Mouse (Mus musculus) right cerebral cortex, postnatal 14 days (tissue): ENCODE measurements around the gene Cep95.
"Not testable (repeated sequence)": the region's sequence is repeated elsewhere in the genome, so short reads cannot be mapped to it uniquely, and the experiment has no call there.

Experiments used
- DNase-seq: peaks from one replicate; pipeline ENCODE4 v3.0.0; 2022

The Cep95 gene

DNA sequence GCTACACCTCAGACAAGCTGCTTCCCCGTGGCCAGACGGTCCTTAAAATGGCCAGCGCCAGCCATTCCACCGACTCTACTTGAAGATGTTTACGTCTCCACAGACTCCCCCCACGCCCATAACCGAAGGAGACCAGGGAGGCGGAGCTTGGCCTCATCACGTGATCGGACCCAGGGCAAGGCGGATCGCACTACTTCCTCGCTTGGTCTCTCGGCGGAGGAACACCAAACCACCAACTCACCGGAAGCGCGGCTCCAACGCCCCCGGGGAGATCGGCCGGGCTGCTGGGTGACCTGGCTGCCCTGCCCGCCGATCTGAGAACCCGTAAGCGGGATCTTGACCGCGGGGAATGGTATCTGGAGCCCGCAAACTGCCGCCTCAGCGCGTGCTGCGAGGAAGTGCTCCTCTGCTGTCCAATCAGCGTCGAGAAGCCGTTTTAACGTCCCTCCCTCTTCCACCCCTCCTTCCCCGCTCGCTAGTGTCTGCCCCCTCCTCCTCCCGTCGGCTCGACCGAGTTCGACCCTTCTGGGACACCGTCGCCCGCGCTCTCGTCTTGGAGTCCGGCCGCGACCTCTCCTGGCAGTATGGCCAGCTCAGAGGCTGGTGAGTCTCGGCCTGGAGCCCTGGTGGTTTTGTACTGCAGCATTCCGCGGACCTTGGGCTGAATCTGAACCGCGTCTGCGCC lies at the start of gene Cep95, which contains the start of gene Ddx5:
TSS of gene Cep95 (plus strand) at position 478 of the 685 bp plus-strand sequence.
TSS of gene Ddx5 (minus strand) at position 411 of the 685 bp plus-strand sequence.
- peak; percentile 93 for DNase-seq

DNA sequence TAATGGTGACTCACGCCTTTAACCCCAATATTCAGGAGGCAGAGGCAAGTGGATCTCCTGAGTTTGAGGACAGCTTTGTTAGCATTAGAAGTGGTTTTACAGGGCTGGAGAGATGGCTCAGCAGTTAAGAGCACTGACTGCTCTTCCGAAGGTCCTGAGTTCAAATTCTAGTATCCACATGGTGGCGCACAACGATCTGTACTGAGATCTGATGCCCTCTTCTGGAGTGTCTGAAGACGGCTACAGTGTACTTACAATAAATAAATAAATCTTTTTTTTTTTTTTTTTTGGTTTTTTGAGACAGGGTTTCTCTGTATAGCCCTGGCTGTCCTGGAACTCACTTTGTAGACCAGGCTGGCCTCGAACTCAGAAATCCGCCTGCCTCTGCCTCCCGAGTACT lies 48.3 kb upstream of the Cep95 start:
- not testable (repeated sequence) for DNase-seq

DNA sequence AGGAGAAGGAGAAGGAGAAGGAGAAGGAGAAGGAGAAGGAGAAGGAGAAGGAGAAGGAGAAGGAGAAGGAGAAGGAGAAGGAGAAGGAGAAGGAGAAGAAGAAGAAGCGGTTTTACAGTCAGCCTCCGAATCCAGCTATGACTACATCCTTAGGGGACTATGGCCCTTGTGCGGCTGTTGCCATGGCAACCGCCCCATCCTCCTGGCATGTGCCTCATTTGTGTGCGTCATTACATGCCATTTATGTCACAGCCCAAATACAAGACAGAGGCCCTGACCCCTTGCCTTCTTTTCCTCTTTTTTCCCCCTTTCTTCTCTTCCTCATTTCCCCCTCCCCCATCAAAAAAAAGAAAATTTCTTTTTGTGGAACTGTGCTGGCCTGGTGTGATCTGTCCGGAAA lies 47.8 kb upstream of the Cep95 start:
- peak; percentile 52 for DNase-seq

DNA sequence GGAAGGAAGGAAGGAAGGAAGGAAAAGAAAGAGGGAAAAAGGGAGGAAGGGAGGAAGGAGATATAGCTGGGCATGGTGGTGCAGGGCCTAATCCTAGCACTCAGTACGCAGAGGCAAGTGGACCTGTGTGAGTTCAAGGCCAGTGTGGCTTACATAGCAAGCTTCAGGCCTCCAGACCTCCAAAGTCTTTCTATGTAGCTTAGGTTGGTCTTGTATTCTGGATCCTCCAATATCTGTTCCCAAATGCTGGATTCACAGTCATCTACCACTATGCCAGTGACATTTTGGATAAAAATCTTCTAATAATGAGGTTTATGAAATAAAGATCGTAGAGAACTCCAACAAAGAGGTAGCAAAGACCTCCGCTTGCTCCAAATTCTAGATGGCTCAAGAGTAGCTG lies 47.2 kb upstream of the Cep95 start:
- DNase-seq: no peak

DNA sequence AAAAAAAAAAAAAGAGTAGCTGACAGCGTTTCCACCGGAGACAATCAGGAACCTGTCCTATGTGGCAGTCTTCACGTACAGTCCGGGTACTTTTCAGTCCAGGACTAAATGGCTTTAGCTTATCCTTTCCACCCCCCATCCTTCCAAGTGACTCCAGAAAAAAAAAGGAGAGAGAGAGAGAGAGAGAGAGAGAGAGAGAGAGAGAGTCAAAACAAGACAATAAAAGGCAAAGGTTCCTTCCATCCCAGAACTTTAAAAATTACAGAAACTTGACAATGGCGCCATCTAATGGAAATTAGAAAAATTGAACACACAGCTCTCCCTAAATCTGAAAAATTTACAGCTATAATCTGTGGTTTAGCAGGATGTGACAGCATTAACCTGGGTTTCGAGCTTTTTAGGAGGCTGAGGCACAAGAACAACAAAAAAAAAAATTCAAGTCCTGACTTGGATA lies 46.6 kb upstream of the Cep95 start:
- DNase-seq: no peak

DNA sequence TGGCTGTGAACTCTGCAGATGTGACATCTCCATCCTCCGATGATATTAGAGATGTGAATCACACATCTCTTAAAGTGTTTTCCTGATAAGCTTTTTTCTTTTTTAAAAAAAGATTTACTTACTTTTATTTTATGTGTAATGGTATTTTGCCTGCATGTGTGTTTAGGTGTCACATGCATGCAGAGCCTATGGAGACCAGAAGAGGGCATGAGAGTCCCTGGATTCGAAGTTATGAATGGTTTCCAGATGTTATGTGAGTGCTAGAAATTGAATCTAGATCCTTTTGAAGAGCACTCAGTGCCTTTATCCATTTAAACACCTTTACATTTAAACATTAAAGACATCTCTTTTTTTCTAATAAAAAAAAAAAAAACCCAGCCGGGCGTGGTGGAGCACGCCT lies 44.1 kb upstream of the Cep95 start:
- DNase-seq: no peak

DNA sequence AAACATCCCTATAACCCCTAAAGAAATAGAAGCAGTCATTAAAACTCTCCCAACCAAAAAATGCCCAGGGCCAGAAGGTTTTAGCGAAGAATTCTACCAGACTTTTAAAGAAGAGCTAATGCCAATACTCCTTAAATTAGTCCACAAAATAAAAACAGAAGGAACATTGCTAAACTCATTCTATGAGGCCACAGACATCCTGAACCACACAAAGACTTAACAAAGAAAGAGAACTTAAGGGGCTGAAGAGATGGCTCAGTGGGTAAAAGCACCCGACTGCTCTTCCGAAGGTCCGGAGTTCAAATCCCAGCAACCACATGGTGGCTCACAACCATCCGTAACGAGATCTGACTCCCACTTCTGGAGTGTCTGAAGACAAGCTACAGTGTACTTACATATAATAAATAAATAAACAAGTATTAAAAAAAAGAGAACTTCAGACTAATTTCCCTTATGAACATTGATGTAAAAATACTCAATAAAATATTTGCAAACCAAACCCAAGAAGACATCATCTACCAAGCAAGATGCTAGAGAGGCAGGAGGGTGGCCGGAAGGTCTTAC lies 39.4 kb upstream of the Cep95 start:
- DNase-seq: not testable (repeated sequence)

DNA sequence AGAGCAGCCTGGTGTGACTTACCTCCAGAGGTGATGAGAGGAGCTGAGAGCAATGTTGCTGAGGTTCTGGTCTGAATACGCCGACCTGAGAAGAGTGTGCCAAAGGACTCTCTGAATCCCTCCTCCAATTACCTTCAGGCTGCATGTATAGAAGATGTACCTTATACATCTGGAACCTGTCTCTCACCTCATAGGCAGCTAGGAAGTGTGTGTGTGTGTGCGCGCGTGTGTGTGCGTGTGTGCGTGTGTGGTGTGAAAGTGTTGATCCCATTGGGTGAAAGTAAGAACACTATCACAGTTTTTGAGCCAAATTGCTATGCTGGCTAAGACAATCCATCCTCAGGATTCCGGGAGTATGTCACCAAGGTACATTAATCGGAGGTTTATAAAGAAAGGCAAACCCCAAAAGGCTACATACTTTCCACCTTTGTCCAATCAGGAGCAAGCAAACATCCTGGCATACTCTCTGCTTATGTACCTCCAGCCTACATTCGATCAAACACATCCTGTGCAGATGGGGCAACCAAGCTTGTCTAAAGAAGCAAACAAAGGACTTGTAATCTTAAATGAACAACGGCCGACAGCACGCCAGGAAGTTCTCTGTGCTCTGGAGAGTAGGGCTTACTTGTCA lies 38.8 kb upstream of the Cep95 start, which contains the start of gene Pecam1:
TSS of gene Pecam1 (minus strand) at position 508 of the 631 bp plus-strand sequence.
- DNase-seq: no peak

DNA sequence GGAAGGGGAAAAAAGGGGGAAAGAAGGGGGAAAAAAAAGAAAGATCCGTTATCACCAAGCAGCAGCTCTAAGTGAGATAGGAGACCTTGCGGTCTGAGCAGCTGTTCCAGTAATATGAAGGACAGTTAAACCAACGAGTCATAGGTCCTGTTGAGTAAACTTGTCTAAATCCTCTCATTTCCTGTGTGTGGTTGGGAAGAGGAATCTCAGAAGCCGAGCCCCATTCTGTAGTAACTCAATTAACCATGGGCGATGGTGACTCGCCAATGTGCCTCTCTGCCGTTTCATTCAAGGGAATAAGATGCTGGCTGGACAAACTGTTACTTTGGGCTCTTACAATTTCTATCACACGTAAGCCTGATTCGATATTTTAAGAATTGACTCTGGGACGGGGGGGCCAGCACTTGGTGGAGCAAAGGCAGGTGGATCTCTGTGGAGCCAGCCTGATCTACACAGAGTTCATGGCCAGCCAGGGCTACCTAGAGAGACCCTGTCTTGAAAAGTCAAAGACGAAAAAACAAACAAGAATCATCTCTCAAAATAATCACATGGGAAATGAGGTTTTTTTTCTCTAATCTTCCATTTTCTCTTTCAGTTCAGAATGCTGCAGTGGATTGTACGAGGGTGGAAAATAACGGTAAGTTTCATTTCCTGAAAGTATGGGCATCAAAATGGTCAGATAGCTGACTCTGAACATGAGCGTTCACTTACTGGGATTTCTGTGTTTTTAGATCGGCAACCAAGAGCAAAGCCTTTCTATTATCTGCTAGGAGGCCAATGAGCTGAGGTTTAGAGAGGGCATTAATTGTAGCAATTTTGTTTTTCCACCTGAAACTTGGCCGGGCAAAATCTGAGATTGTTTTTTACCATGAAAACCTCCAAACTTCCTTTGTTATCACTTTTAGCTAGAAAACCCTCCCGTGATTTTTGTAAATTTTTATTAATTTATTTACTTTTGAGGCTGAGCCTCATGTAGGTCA lies 37.7 kb upstream of the Cep95 start, which contains the start of gene Milr1:
TSS of gene Milr1 (plus strand) at position 188 of the 980 bp plus-strand sequence.
- DNase-seq: no peak

DNA sequence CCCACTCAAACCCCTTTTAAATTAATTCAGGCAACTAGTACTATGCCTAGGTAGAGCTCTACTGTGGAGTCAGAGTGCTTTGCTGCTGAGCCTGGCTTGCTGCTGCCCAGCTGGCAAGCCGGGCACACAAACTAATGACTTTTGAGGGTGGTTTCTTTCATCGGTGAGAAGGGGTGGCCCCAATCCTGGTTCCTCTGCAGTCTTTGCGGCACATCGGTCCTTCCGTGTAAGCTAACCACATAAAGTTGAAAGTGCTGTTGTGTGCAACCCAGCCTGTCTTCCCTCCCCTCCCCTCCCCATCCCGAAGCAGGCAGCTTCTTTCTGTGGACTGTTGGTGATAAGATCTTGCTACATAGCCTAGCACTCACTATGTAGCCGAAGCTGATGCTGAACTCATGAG lies 36.9 kb upstream of the Cep95 start:
- DNase-seq: no peak

DNA sequence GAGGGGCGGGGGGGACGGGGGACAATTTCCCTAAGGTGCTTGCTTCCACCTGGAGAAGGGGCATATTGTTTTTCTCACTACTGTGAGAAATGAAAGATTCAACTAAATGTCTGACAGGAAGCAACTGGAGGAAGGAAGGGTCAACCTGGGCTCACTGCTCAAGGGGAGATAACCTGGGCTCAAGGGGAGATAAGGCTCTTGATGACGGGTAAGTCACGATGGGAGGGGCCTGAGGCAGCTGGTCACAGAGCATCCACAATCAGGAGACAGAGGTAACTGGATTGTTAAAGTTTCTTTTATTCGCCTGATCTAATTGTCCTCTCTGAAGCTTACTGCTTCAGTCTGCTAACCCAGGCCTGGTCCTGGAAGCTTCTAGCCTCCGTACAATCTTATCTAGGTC lies 35.7 kb upstream of the Cep95 start:
- no peak for DNase-seq

DNA sequence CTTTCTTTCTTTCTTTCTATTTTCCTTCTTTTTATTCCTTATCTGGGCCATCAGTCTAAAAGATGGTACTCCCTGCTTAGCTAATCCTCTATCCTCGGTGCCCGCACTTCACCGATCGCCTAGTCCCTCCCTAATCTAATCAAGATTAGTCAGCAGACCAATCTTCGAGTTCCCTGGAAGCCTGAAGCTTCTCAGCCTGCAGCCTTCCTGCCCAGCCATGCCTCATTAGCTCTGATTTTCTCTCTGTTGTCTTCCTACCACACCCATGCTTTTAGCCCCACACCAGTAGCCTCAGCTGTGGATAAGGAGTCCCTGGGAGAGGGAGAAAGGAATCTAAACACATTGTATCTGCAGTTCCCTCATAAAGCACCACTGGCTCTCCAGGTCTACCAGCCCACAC lies 33.5 kb upstream of the Cep95 start:
- DNase-seq: no peak

DNA sequence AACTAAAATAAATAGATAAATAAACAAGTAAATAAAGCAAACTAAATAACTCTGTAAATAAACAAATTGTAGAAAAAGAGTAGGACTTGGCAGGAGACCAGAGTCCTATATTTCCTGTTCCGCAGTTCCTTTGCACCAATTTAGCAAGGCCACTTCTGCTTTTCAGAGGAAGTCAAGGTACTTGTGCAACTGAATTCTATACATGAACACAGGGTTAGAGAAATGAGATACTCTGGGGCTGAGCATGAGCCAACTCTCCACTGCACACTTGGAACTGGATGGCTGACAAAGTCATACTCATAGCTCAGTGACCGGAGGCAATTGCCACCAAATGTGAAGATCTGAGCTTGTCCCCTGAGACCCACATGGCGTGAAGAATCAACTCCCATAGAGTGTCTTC lies 30.0 kb upstream of the Cep95 start:
- DNase-seq: no peak

DNA sequence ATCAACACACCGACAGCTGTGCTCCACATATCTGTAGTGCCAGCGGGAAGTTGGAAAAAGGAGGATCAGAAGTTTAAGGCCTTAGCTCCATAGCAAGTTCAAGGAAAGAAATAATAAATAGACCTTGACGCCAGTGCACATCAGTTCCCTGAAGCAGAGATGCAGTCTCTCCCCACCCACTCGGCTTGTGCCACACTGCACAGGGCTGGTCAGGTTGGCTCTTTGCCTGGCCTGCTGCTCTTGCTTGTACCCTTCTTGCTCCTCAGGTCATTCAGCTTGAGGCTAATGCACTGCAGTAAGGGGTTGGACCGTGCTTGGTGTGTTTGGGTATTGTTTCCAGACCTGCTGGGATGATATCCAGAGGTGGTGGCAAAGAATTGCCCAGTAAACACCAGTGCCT lies 28.5 kb upstream of the Cep95 start:
- no peak for DNase-seq

DNA sequence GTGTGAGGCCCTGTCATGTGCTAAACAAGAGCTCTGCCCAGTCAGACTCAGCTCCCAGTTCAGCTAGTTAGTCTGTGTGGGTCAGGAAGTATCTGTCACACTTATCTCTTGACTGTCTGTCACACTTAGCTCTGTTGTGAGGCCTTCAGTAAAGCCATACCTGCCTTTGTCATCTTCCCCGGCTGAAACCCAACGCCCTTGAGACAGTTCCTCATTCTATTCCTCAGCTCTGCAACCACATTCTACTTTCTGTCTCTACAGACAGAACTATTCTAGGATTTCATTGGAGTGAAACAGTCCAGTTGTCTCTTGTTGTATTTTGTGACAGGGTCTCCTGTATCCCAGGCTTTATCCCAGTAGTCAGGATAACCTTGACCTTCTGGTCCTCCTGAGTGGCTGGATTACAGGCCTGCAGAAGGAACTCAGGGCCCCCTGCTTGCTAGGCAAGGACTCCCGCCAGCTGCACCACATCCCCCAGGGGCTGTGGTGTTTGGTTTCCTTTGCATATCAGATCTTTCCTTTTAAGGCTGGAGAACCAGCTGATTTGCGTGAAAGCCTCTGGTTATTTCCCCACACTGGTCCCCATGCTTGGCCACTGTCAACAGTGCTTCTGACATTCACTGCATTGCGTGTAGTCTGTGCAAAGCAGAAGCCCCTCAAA lies 26.8 kb upstream of the Cep95 start:
- no peak for DNase-seq

DNA sequence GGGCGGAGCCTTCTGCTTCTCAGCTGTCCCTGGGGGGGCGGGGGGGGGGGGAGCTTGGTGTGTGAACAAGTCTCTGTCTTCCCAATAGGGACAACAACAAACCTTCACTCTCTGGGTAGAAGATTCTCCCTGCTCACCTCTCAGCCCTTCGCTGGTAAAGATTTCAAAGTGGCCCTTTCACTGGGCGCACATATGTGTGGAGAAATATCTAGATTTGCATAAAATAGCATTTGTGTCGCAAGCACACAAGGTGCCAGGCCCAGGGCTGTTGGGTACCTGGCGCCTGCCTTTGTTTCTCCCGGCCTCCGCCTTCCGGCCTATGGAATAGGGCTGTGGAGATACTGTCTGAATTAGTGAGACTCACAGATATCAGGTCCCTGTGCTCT lies 26.3 kb upstream of the Cep95 start:
- DNase-seq: no peak

DNA sequence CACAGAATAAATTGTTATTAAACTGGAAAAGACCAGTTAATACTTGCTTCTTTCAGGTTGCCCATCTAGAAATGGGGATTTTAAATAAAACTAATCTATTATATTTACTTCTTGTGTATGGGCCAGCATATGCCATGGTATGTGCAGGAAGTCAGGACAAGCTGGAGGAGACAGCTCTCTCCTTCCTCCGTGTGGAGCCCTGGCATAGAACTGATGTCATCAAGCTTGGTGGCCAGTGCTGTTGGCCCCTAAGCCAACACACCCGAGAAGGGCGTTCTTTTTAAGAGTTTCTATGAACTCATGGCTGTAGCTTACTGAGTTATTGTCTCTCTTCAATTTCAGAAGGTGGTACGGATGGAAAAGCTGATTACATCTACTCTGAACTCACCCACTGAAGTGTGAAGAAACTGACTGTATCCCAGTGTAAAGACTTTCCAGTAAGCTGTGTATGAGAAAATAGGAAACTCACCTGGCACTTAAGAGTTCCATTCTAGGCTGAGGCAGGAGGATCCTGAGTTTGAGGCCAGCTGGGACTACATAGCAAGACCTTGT lies 22.4 kb upstream of the Cep95 start:
- DNase-seq: no peak

DNA sequence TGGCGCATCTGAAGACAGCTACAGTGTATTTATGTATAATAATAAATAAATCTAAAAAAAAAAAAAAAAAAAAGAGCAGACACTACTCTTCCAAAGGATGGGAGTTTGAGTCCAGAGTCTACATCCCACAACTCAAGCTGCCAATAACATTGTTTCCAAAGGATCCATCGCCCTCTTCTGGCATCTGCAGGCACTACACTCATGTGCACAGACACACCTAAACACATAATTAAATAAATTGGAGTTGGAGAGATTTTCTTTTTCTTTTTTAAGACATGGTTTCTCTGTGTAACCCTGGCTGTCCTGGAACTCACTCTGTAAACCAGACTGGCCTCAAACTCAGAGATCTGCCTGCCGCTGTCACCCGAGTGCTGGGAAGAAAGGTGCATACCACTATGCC lies 21.5 kb upstream of the Cep95 start:
- no peak for DNase-seq

DNA sequence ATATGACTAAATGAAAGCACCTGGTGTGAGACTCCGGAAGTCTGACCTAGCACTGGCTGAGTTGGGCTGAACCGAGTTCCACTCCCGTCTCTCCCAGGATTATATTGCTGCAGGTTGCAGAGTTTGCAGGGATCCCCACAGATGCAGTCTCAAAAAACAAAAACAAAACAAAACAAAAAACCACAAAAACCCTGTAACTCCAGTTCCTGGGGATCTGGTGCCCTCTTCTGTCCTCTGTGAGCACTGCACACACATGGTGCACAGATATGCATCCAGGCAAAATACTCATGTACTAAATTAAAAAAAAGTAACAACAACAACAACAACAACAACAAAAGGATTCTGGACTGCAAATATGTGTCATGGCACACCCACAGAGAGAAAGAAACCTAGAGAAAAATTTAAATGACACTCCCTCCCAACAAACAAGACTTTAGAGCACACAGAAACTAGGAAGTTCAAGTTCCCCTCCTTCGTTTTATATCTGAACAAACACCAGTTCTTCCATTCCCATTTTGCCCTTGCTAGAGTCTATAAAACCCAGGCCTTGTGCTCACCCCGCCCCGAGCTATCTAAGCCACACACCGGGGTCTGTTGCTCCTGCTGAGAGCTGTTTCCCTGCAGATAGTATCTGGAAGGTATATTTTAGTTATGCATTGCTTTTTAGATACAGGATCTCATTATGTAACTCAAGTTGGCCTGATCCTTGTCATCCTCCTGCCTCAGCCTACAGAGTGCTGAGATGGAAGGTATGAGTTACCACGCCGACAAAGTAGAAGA lies 18.7 kb upstream of the Cep95 start:
- DNase-seq: peak; percentile 30

DNA sequence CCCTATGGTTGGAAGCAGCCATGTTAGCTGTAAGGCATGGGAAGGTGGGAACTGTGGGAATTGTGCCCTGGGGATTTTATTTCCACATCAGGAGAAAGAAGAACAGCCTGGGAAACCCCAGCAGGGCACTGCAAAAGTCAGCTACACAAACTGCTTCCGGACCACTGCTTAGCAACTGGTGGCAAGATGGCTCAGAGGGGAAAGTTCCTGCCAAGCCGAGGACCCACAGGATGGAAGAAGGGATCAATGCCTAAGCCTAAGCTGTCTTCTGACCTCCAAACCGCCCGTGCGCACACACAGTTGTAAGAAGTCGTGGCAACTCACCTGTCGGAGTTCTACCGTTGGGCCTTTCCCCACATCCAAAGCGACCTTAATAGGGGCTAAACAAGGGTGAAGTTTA lies 16.0 kb upstream of the Cep95 start:
- no peak for DNase-seq

DNA sequence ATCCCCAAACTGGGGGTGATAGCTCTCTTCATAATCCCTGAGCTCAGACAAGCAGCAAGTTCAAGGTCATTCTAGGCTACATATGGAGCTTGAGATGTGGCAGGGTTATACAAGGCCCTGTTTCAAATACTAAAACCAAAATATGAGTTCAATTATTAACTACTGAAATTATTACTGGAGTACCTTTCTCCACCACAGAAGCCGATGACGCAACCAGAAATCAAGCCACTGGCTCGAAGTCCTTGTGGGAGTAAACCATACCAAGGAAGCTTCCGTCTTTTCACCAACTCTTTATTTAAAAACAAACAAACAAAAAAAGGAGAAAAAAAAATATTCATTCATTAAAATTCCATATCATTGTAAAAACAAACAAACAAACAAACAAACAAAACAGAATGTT lies 12.1 kb upstream of the Cep95 start:
- no peak for DNase-seq
